Mouse (Mus musculus): ENCODE results near the gene Gm3233.
"Not testable (repeated sequence)": the region's sequence is repeated elsewhere in the genome, so short reads cannot be mapped to it uniquely, and the experiment has no call there.

Gm3233 gene

DNA sequence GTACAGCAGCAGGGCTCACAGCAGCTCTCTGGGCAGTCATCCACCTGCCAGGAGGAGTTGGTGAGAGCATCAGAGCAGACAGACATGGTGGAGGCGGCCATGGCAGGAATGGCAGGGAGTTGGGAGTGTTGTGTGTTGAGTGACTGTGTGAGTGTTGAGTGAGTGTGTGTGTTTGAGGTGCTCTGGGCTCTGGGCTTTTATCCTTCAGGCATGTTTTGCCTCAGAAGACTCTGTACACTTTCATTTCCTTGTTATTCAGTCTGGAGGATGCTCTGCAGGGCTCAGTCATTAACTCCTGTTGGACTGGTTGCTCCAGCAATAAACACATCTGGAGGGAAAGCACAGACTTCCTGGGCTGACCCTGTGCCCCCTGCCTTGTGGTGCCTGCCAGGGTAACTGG lies at the start of gene Gm3233:
Gene Gm3233, minus strand, starts transcription at position 101 of the 400 bp plus-strand sequence.
- not testable (repeated sequence) for TF ChIP-seq GATA4 (IDR thresholded peaks at IDR 0.05; ENCODE audit: insufficient replicate concordance, low read length)

DNA sequence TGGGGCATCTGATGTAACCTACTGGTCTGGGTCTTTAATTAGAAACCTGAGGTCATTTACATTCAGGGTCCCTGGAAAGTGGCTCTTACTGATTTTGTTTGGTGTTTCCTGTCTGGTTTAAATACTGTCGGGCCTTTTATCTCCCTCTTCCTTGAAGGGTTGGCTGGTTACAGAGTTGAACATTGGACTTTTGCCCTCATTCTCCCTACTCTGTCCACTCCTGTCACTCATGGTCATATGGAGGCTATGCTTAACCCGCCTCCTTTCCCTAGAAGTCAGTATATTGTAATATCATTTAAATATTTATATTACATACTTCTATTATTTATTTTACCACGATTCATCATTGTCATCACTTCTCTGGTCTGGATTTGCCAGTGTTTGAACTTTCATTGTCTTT lies 44.6 kb upstream of the Gm3233 start:
- TF ChIP-seq GATA4 (IDR thresholded peaks at IDR 0.05; ENCODE audit: insufficient replicate concordance, low read length) = no peak

DNA sequence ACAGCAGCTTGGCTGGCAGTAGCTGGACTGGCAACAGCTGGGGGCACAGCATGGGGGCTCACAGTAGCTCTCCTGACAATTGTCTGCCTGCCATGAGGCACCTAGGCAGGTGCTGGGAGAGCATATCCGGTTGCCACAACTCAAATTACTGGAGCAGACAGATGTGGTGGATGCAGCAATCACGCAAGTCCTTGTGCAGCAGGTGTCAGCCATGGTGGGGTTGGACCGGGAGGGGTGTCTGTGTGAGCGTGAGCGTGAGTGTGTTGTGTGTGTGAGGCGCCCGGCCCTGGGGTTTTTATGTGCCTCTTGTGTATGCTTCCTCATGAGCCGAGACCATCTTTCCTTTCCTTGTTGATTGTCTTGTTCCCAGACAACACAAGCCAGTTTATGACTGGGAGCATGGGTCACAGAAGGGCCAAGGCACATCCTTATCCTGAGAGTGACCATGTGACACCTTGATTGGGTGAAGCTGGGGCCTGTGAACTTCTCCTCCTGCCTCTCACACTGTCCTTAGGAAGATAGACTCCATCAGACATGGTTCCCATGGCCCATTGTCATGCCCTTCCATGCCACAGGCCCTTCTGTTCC lies 39.5 kb upstream of the Gm3233 start, which contains the start of gene Gm19668:
Gene Gm19668, minus strand, starts transcription at position 213 of the 588 bp plus-strand sequence.
- TF ChIP-seq GATA4 (IDR thresholded peaks at IDR 0.05; ENCODE audit: insufficient replicate concordance, low read length) = no peak

DNA sequence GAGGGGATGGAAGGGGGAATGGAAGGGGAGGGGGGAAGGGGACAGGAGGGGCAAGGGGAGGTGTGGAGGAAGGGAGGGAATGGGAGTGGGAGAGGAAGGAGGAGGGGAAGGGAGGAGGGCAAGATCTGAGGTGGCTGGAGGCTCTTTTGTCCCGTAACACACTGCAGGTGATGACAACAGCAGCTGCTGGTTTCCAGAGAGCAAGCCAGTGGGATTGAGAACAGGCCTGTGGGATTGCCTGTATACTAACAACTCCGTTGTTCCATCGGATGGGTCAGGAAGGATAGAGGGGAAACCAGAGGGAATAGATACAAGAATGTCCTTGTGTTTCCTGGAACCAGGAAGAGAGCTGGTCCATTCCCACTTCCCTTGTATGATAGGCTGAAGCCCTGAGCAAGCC lies 38.2 kb upstream of the Gm3233 start:
- TF ChIP-seq GATA4 (IDR thresholded peaks at IDR 0.05; ENCODE audit: insufficient replicate concordance, low read length) = no peak

DNA sequence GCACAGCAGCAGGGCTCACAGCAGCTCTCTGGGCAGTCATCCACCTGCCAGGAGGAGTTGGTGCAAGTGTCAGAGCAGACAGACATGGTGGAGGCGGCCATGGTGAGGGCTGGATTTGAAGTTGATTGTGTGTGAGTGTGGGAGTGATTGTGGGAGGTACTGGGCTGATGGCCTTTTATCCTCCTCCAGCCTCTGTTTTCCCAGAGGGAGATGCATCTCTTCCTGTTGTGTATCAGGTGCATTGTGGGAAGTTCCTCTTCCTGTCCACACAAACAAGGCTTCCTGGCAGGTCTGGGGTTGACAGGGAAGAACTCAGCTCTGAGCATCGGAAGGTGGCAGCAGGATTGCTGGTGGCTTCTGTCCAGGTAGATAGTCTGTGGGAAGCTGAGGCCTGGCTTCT lies 35.5 kb upstream of the Gm3233 start, which contains the start of gene Gm9639:
Gene Gm9639, minus strand, starts transcription at position 101 of the 400 bp plus-strand sequence.
- no peak for TF ChIP-seq GATA4 (IDR thresholded peaks at IDR 0.05; ENCODE audit: insufficient replicate concordance, low read length)

DNA sequence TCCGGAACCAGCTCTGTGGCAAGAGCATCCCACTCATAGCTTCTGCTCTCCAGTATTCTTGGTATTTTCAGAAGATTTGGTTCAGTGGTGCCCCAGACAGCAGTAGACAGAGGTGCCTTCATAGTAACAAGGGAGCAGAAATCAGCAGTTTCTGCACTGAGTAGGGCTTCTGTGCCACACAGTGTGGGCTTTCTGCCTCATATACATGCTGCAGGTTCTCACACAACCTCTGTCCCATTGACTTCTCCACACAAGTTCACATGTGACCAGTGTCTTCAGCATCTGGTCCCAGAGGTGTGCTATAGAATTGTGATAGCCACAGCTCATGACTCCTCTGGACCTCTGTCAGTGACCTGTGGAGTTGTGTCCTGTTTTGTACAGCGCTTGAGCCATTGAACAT lies 29.1 kb upstream of the Gm3233 start:
- TF ChIP-seq GATA4 (IDR thresholded peaks at IDR 0.05; ENCODE audit: insufficient replicate concordance, low read length) = no peak

DNA sequence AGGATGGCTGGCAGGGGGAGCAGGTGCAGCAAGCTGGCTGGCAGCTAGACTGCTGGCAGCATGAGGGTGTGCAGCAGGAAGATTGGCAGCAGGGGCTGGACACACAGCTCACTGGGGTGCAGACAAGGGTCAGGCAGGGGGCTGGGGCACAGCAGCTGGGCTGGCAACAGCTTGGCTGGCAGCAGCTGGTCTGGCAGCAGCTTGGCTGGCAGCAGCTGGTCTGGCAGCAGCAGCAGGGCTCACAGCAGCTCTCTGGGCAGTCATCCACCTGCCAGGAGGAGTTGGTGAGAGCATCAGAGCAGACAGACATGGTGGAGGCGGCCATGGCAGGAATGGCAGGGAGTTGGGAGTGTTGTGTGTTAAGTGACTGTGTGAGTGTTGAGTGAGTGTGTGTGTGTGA lies 28.4 kb upstream of the Gm3233 start, which contains the start of gene Gm7137:
Gene Gm7137, minus strand, starts transcription at position 325 of the 400 bp plus-strand sequence.
- TF ChIP-seq GATA4 (IDR thresholded peaks at IDR 0.05; ENCODE audit: insufficient replicate concordance, low read length) = not testable (repeated sequence)

DNA sequence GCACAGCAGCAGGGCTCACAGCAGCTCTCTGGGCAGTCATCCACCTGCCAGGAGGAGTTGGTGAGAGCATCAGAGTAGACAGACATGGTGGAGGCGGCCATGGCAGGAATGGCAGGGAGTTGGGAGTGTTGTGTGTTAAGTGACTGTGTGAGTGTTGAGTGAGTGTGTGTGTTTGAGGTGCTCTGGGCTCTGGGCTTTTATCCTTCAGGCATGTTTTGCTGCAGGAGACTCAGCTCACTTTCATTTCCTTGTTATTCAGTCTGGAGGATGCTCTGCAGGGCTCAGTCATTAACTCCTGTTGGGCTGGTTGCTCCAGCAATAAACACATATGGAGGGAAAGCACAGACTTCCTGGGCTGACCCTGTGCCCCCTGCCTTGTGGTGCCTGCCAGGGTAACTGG lies 23.0 kb upstream of the Gm3233 start, which contains the start of gene Gm3250:
Gene Gm3250, minus strand, starts transcription at position 101 of the 400 bp plus-strand sequence.
- not testable (repeated sequence) for TF ChIP-seq GATA4 (IDR thresholded peaks at IDR 0.05; ENCODE audit: insufficient replicate concordance, low read length)

DNA sequence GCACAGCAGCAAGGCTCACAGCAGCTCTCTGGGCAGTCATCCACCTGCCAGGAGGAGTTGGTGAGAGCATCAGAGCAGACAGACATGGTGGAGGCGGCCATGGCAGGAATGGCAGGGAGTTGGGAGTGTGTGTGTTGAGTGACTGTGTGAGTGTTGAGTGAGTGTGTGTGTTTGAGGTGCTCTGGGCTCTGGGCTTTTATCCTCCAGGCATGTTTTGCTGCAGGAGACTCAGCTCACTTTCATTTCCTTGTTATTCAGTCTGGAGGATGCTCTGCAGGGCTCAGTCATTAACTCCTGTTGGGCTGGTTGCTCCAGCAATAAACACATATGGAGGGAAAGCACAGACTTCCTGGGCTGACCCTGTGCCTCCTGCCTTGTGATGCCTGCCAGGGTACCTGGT lies 17.4 kb upstream of the Gm3233 start, which contains the start of gene Gm7138:
Gene Gm7138, minus strand, starts transcription at position 101 of the 400 bp plus-strand sequence.
- TF ChIP-seq GATA4 (IDR thresholded peaks at IDR 0.05; ENCODE audit: insufficient replicate concordance, low read length) = not testable (repeated sequence)

DNA sequence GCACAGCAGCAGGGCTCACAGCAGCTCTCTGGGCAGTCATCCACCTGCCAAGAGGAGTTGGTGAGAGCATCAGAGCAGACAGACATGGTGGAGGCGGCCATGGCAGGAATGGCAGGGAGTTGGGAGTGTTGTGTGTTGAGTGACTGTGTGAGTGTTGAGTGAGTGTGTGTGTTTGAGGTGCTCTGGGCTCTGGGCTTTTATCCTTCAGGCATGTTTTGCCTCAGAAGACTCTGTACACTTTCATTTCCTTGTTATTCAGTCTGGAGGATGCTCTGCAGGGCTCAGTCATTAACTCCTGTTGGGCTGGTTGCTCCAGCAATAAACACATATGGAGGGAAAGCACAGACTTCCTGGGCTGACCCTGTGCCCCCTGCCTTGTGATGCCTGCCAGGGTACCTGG lies 11.7 kb upstream of the Gm3233 start, which contains the start of gene Gm3238:
Gene Gm3238, minus strand, starts transcription at position 101 of the 400 bp plus-strand sequence.
- not testable (repeated sequence) for TF ChIP-seq GATA4 (IDR thresholded peaks at IDR 0.05; ENCODE audit: insufficient replicate concordance, low read length)

DNA sequence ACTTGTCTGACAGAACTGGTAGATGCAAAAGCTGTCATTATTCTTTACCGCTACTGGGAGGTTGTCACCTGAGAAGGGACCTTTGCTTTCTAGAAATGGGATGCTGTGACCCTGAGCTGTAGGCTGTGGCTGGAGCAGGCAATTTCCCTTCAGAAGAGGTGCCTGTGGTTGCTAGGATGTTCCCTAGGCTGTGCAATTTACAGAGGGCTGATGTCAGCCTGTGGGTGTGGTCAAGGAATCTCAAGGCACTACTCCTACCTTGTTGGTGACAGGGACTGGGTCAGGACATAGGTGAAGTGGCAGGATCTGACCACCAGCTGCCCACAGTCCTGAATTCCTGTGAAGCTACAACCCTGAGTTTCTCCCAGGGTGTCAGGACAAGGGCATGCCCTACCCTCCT lies 10.2 kb upstream of the Gm3233 start:
- no peak for TF ChIP-seq GATA4 (IDR thresholded peaks at IDR 0.05; ENCODE audit: insufficient replicate concordance, low read length)

DNA sequence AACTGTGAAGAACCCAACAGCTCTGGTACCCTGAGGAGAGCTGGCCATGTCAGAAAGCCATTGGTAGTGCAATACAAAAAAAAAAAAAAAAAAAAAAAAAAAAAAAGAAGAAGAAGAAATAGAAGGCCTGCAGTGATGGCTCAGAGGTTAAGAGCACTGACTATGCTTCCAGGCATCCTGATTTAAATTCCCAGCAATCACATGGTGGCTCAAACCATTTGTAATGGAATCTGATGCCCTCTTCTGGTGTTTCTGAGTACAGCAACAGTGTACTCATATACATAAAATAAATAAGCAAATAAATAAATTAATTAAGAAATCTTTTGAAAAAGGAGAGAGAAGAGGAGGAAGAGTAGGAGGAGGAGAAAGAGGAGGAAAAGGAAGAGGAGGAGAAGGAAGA lies 6.0 kb downstream of the Gm3233 start:
- no peak for TF ChIP-seq GATA4 (IDR thresholded peaks at IDR 0.05; ENCODE audit: insufficient replicate concordance, low read length)

DNA sequence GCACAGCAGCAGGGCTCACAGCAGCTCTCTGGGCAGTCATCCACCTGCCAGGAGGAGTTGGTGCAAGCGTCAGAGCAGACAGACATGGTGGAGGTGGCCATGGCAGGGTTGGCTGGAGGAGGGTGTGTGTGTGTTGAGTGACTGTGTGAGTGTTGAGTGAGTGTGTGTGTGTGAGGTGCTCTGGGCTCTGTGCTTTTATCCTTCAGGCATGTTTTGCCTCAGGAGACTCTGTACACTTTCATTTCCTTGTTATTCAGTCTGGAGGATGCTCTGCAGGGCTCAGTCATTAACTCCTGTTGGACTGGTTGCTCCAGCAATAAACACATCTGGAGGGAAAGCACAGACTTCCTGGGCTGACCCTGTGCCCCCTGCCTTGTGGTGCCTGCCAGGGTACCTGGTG lies 8.2 kb downstream of the Gm3233 start, which contains the start of gene Gm9736:
Gene Gm9736, minus strand, starts transcription at position 101 of the 400 bp plus-strand sequence.
- not testable (repeated sequence) for TF ChIP-seq GATA4 (IDR thresholded peaks at IDR 0.05; ENCODE audit: insufficient replicate concordance, low read length)

DNA sequence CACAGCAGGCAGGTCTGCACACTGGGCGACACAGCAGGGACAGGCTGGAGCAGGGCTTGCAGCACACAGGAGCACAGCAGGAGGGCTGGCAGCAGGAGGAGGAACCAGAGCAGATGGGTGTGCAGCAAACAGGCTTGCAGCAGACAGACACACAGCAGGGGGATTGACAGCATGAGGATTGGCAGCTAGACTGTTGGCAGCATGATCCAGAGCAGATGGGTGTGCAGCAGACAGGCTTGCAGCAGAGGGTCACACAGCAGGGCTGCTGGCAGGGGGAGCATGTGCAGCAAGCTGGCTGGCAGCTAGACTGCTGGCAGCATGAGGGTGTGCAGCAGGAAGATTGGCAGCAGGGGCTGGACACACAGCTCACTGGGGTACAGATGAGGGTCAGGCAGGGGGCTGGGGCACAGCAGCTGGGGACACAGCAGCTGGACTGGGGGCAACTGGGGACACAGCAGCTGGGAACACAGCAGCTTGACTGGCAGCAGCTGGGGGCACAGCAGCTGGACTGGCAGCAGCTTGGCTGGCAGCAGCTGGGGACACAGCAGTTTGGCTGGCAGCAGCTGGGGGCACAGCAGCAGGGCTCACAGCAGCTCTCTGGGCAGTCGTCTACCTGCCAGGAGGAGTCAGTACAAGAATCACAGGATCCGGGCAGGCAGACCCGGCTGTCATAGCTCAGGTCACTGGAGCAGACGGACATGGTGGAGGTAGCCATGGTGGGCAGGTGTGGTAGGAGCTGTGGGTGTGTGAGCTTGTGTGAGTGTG lies 17.4 kb downstream of the Gm3233 start, which contains the start of gene Gm18596:
Gene Gm18596, minus strand, starts transcription at position 715 of the 765 bp plus-strand sequence.
- not testable (repeated sequence) for TF ChIP-seq GATA4 (IDR thresholded peaks at IDR 0.05; ENCODE audit: insufficient replicate concordance, low read length)

DNA sequence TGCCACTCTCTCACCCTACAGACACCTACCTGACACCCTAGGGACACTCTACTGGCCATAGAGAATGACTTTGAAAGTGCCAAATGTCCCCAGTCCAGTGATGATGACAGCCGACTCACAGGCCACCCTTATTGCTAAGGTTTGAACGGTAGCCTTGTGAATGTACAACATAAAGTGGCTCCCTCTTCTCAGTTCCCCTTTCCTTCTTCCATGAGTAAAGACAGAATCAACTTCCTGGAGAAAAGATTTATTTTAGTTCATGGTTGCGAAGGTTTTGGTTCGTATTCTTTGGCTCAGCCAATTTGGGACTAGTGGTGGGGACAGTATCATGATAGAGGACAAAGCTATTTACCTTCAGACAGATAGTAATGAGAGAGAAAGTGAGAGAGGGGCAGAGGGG lies 20.6 kb downstream of the Gm3233 start:
- TF ChIP-seq GATA4 (IDR thresholded peaks at IDR 0.05; ENCODE audit: insufficient replicate concordance, low read length) = no peak

DNA sequence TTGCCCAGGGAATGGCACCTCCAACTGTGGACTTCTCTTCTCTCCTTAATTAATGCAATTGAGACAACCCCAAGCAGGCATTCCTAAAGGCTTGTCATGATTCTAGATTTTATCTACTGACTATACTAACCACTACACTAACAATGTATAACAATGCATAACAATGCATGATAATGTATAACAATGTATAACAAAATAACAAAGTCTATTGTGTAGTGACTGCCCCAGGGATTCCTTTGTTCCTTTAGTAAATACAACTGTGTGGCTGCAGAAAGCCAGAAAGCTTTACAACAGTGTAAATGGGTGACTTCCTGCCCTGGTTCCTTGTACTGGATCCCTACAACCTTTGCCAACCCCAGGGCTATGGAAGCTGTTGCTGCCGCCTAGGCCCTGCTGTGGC lies 23.6 kb downstream of the Gm3233 start:
- no peak for TF ChIP-seq GATA4 (IDR thresholded peaks at IDR 0.05; ENCODE audit: insufficient replicate concordance, low read length)
